30 mouse cellular contexts compared by ENCODE assay signal in the genomic region with DNA sequence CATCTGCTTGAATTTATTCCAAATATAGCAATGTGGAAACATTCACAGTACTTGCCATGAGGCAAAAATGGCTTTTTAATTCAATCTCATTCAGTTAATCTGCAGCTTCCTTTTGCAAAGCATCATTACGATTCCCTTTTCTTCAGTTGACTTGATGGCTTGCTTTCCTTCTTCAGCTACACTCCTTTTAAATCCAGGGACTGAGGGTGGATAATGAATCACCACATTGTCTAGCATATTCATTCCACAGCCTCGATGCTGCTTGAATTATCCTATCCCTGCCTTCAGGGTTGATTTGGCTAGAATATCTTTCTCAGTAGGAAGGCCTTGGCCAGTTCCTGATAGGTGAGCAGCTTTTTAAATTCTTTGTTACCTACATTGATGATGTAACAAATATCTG.
"Had no signal": no experiment of that assay in that cellular context is flagged by ENCODE, and none has a peak within 500 bp of the region (broad histone marks: within the 10 kb centered on the region; RNA-seq: fewer than 3 reads in every experiment).

No protein-coding gene starts in this region.

- ATAC-seq: liver, embryonic 12.5 days; liver, postnatal 0 days; lung, postnatal 0 days; midbrain, embryonic 13.5 days; midbrain, embryonic 15.5 days; midbrain, embryonic 16.5 days had no signal

- DNase-seq: left cerebral cortex, postnatal 4 days; liver; liver, embryonic 13.5 days; liver, postnatal 0 days; lung, adult 18-20 months; lung, embryonic 14.5 days; lung, postnatal 10 days; lung, postnatal 14 days; lung, postnatal 36 days; lung, postnatal 4 days; midbrain, embryonic 14.5 days had no signal

- H3K4me2 ChIP-seq: limb, embryonic 12.5 days; limb, embryonic 13.5 days; limb, embryonic 15.5 days; liver, embryonic 11.5 days; liver, embryonic 12.5 days; liver, embryonic 13.5 days; liver, embryonic 15.5 days; lung, embryonic 14.5 days; lung, embryonic 15.5 days; midbrain, embryonic 11.5 days; midbrain, embryonic 12.5 days; midbrain, embryonic 13.5 days; midbrain, embryonic 15.5 days had no signal

- H3K4me3 ChIP-seq: limb, embryonic 10.5 days; limb, embryonic 12.5 days; limb, embryonic 13.5 days; limb, embryonic 15.5 days; liver, embryonic 12.5 days; liver, embryonic 13.5 days; liver, embryonic 15.5 days; lung, embryonic 15.5 days; megakaryocyte, embryonic 14.5 days; midbrain, embryonic 10.5 days; midbrain, embryonic 12.5 days; midbrain, embryonic 13.5 days; midbrain, embryonic 15.5 days; myocyte had no signal

- H3K27ac ChIP-seq: limb, embryonic 10.5 days; limb, embryonic 12.5 days; limb, embryonic 13.5 days; limb, embryonic 15.5 days; liver, embryonic 12.5 days; liver, embryonic 13.5 days; liver, embryonic 14.5 days; liver, embryonic 15.5 days; lung, embryonic 15.5 days; macrophage; midbrain, embryonic 10.5 days; midbrain, embryonic 12.5 days; midbrain, embryonic 13.5 days; midbrain, embryonic 15.5 days had no signal

- H3K36me3 ChIP-seq: limb, embryonic 10.5 days; limb, embryonic 12.5 days; limb, embryonic 13.5 days; limb, embryonic 15.5 days; liver, embryonic 12.5 days; liver, embryonic 13.5 days; liver, embryonic 15.5 days; lung, embryonic 15.5 days; midbrain, embryonic 10.5 days; midbrain, embryonic 12.5 days; midbrain, embryonic 13.5 days; midbrain, embryonic 15.5 days had no signal

- H3K9ac ChIP-seq: limb, embryonic 12.5 days; limb, embryonic 13.5 days; limb, embryonic 15.5 days; liver, embryonic 12.5 days; liver, embryonic 13.5 days; liver, embryonic 14.5 days; liver, embryonic 15.5 days; liver, postnatal 0 days; lung, embryonic 14.5 days; lung, embryonic 15.5 days; midbrain, embryonic 12.5 days; midbrain, embryonic 13.5 days; midbrain, embryonic 15.5 days had no signal

- H3K9me3 ChIP-seq: limb, embryonic 10.5 days; limb, embryonic 12.5 days; limb, embryonic 13.5 days; limb, embryonic 15.5 days; liver, embryonic 12.5 days; liver, embryonic 13.5 days; liver, embryonic 15.5 days; lung, embryonic 15.5 days; megakaryocyte, embryonic 14.5 days; midbrain, embryonic 10.5 days; midbrain, embryonic 12.5 days; midbrain, embryonic 13.5 days; midbrain, embryonic 15.5 days had no signal

- H3K4me1 ChIP-seq: limb, embryonic 10.5 days; limb, embryonic 12.5 days; limb, embryonic 13.5 days; limb, embryonic 15.5 days; liver, embryonic 12.5 days; liver, embryonic 13.5 days; liver, embryonic 15.5 days; lung, embryonic 15.5 days; megakaryocyte, embryonic 14.5 days; midbrain, embryonic 10.5 days; midbrain, embryonic 12.5 days; midbrain, embryonic 13.5 days; midbrain, embryonic 15.5 days had no signal

- H3K27me3 ChIP-seq: limb, embryonic 12.5 days; limb, embryonic 13.5 days; limb, embryonic 15.5 days; liver, embryonic 12.5 days; liver, embryonic 13.5 days; liver, embryonic 15.5 days; lung, embryonic 15.5 days; megakaryocyte, embryonic 14.5 days; midbrain, embryonic 12.5 days; midbrain, embryonic 13.5 days; midbrain, embryonic 15.5 days had no signal
